Mouse (Mus musculus): ENCODE results near the gene Tekt1. TPM values are rescaled to one million over a fixed set of nuclear protein-coding genes. Genes with fewer than 3 reads are reported as not detected.
"Not testable (repeated sequence)": the region's sequence is repeated elsewhere in the genome, so short reads cannot be mapped to it uniquely, and the experiment has no call there.

The Tekt1 gene
- total RNA-seq, 2 experiments from 2014 or later: 1.3 to 1.7 TPM

GRCm38 (mm10) chr11:72349016-72349415 lies 13.2 kb downstream of the Tekt1 start:
- intact Hi-C loops (cut with DNase I): no loop called here
- DNase-seq (ENCODE audit: low spot score in 2 of 2): peak in 1 of 2 experiments; percentile 24

- no peak for DNase-seq (ENCODE audit: low spot score in 2 of 2)
- intact Hi-C loops (cut with DNase I): no loop called here
These were observed 13.7 kb downstream of the Tekt1 start for GRCm38 (mm10) chr11:72348563-72348962.

DNA sequence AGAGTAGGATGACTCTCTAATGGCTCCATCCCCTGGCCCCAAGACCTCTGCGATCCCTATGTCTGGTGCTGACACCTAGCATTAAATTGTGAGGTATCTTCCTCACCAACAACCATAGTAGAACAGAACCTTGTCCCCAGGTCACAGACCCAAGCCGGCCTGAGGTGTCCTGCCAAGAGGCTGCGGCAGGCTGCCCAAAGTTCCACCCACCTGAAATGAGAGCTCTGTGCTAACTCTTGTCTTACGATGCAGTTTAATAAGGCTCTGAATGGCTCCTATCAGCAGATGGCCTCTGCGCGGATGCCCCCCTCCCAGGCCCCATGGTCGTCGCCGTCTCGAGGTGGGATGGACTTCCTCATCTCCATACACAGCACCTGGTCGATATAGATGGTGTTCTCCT lies 17.8 kb downstream of the Tekt1 start:
- DNase-seq (ENCODE audit: low spot score in 2 of 2): no peak
- intact Hi-C loops (cut with DNase I): loop anchor here (5.0 kb wide), 1 partner anchor 218 kb away; no protein-coding TSS in a partner anchor

DNA sequence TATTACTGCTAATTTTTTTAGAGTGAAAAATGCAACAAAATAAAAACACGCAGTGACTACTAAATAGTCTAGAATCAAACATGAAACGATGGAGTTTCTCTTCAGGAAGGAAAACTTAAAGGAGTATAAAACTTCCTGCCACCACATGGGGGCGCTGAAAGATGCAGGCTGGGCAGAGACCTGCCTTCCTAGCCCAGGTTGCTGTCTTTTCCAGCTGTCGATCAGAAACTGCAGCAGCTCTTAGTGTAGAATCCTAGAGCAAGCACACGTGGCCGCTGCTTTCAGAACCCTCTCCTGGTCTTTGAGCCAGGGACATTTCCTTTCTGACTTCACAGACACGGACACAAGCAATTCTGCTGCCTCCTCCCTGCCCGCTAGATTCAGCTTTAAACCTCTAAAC lies 18.3 kb downstream of the Tekt1 start:
- intact Hi-C loops (cut with DNase I): loop anchor here (2.0 to 5.0 kb wide), 3 partner anchors 85 to 218 kb away; no protein-coding TSS in a partner anchor
- DNase-seq (ENCODE audit: low spot score in 2 of 2): peak; percentile 64 to 65

GRCm38 (mm10) chr11:72343238-72343625 lies 19.0 kb downstream of the Tekt1 start:
- intact Hi-C loops (cut with DNase I): loop anchor here (2.0 to 5.0 kb wide), 3 partner anchors 86 to 219 kb away; no protein-coding TSS in a partner anchor
- not testable (repeated sequence) for DNase-seq (ENCODE audit: low spot score in 2 of 2)

- DNase-seq (ENCODE audit: low spot score in 2 of 2): peak; percentile 73 to 78
- intact Hi-C loops (cut with DNase I): loop anchor here (2.0 to 5.0 kb wide), 3 partner anchors 86 to 220 kb away; no protein-coding TSS in a partner anchor
These were observed 19.5 kb downstream of the Tekt1 start for GRCm38 (mm10) chr11:72342549-72343237.

- DNase-seq (ENCODE audit: low spot score in 2 of 2): no peak
- intact Hi-C loops (cut with DNase I): loop anchor here (5.0 kb wide), 1 partner anchor 223 kb away; no protein-coding TSS in a partner anchor
These were observed 22.5 kb downstream of the Tekt1 start for GRCm38 (mm10) chr11:72339716-72340115.

DNA sequence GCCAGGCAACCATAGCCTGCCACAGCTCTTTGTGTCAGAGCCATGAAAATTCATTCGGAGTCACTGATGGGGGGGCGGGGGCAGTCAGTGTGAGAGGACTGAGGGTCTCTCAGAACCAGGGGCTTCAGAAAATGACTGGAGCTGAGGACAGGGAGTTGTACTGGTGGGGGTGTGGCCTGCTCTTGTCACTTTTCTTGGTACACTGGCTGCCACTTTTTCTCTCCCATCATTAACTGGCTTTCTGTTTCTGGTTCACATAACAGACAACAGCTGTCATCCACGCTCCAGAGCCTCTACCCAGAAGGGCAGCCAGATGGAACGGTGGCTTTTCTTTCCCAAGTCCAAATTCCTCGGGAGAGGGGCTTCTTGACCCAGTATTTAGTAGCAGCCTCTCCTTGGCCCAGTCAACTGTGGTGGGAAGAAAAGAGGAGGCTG lies 23.8 kb downstream of the Tekt1 start:
- no peak for DNase-seq (ENCODE audit: low spot score in 2 of 2)
- intact Hi-C loops (cut with DNase I): no loop called here

DNA sequence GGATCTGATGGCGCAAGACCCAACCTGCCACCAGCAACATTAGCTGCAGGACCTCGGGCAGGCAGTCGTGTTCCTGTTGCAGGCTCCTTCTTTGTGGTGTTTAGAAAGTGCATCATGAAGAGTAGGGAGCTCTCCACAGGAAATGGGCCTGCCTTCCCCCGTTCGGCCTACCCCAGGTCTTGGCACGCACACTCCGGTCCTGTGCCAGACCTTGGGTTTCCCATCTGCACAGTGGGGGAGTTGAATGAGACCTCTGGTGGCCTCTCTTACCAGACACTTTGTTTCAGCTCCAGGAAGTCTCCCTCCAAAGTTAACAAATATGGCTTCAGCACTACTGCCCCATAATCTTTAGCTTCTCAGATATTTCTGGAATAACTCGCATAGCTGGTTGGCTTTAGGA lies 25.5 kb downstream of the Tekt1 start:
- DNase-seq (ENCODE audit: low spot score in 2 of 2): no peak
- intact Hi-C loops (cut with DNase I): no loop called here

- intact Hi-C loops (cut with DNase I): no loop called here
- no peak for DNase-seq (ENCODE audit: low spot score in 2 of 2)
These were observed 27.6 kb downstream of the Tekt1 start for GRCm38 (mm10) chr11:72334653-72335052.

GRCm38 (mm10) chr11:72332951-72333667 lies 29.1 kb downstream of the Tekt1 start:
- intact Hi-C loops (cut with DNase I): no loop called here
- DNase-seq (ENCODE audit: low spot score in 2 of 2): peak; percentile 51 to 73

- no peak for DNase-seq (ENCODE audit: low spot score in 2 of 2)
- intact Hi-C loops (cut with DNase I): no loop called here
These were observed 36.5 kb downstream of the Tekt1 start for GRCm38 (mm10) chr11:72325701-72326100.

DNA sequence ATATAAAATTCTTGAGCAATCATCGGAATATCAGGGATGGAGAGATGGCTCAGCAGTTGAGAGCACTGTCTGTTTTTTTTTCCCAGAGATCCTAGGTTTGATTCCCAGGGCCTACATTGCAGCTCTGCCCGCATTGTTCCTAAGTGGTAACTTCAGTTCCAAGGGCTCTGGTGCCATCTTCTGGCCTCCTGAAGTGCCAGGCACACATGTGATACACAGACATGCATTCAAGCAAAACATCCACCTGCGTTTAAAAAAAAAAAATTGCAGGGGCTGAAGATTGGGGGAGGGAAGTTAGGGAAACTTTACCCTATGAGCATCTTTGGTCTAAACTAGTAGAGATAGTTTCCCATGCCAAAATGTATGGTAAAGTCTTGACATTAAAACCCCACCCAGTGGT lies 37.8 kb downstream of the Tekt1 start:
- intact Hi-C loops (cut with DNase I): loop anchor here (5.0 kb wide), 1 partner anchor 97 kb away; no protein-coding TSS in a partner anchor
- DNase-seq (ENCODE audit: low spot score in 2 of 2): no peak

DNA sequence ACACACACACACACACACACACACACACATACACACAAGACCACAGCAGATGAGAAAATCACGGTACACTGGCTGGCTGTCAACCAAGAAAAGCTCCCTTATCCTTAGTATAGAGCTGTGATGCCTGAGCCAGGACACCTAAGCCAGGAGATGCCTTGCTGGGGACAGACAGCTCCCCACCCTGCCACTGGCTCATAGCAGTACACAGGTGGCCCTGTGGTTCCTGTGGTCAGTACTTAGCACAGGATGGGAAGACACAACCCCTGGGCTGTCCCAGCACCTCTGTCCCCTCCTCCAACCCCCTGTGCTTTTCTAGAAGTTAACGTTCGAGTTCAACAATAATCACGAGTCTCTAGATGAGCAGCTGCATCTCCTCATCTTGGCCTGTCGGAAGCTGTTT lies 44.2 kb downstream of the Tekt1 start:
- intact Hi-C loops (cut with DNase I): no loop called here
- no peak for DNase-seq (ENCODE audit: low spot score in 2 of 2)

DNA sequence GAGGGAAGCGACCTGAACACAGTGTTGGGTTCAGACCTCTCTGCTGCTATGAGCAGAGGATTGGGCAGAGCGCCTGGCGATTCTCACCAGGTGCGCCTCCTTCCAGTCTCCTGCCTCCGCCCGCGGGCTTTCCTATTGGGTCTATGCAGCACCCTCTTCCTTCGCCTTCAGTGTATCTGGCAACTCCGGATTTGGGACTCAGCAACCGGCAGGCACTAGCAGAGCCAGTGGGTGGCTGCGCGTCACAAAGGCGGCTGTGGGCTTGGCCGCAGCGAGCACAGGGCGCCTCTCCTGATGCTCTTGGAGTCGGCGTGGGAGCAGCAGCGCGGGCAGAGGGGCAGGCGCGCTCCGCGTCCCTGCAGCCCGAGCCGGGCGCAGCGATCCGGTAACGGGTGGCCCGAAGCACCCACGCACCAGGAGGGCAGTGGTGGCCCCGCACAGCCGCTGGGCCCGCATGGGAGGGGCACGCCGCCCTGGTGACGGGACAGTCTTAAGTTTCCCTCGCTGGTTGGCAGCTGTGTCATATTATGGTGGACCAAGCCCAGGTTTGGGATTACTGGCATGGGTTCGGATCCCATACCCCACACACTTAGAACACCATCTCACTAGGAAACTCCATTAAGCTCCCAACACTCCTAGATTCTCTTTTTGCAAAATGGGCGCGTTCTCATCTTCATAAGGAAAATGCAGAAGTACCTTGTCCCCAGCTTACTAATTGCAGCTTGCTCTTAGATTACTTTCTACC lies 47.9 kb downstream of the Tekt1 start, which contains the start of gene Fbxo39:
TSS of gene Fbxo39 (plus strand) at position 294 of the 745 bp plus-strand sequence.
- intact Hi-C loops (cut with DNase I): no loop called here
- peak; percentile 46 to 51 for DNase-seq (ENCODE audit: low spot score in 2 of 2)

- no peak for DNase-seq (ENCODE audit: low spot score in 2 of 2)
- intact Hi-C loops (cut with DNase I): no loop called here
These were observed 50.8 kb downstream of the Tekt1 start for GRCm38 (mm10) chr11:72311355-72312001.

DNA sequence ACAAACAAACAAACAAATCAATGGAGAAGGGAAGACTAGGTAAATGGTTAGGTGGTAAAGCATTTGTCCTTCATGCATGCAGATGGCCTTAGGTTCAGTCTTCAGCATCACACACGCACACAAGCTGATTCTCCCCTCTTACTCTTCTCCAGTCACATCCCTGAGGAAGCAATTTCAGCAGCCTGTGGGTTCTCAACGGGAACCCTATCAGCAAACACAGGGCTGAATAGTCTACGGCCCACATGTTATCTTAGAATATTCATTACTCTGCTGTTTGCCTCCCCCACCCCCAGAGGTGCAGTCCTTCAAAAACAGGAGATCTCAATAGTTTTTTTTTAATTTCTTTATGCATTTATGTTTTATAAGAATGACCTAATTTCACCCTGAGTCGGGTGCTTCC lies 51.8 kb downstream of the Tekt1 start:
- intact Hi-C loops (cut with DNase I): no loop called here
- no peak for DNase-seq (ENCODE audit: low spot score in 2 of 2)

DNA sequence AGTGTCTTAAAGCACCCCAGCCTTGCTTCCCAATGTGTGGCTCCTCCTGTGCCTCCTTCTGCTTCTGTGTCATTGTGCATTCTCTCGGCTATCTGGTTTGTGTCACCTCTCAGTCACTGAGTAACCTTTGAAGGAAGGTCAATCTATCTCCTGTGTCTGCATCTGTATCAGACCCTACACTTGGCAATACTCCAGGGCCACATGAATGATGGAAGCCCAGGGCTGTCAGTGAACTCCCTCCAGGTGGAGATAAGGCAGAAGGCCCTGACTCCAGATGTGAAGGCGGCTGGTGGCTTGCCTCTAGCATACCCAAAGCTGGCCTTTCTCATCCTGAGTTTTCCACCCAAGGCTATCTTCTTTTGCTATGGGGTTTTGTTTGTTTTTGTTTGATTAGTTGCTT lies 53.3 kb downstream of the Tekt1 start:
- DNase-seq (ENCODE audit: low spot score in 2 of 2): no peak
- intact Hi-C loops (cut with DNase I): no loop called here

DNA sequence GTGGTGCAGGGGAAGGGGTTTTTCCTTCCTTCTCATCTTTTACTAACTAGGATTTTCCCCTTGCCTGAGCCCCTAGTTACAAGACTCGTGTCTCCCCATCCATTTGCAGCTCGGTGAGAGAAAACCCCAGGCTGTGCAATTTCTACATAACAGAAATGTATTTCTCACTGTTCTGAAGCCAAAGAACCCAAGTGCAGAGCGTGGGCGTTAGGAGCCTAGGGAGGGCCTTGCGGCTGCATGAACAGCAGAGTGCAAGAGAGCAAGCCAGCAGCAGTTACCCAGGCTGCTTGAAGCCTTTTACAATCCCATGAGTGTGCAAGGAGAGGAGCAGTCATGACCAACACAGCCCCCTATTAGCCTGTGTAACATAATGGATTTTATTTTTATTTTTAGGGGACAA lies 54.8 kb downstream of the Tekt1 start:
- intact Hi-C loops (cut with DNase I): no loop called here
- DNase-seq (ENCODE audit: low spot score in 2 of 2): peak; percentile 36 to 39

Measured in left cerebral cortex, postnatal 14 days (tissue).